Mouse (Mus musculus): ENCODE data around the gene Gm11214. TPM values are rescaled to one million over a fixed set of nuclear protein-coding genes. Genes with fewer than 3 reads are reported as not detected.

Gm11214 gene
- not detected in 2 replicates for polyA plus RNA-seq (2015; fragmentation: Nextera tagmentation; extraction: Ambion mirVana)

- Histone ChIP-seq H3K9me3 (ENCODE audit: low read length) (no peaks in the 10 kb centered on the region), H3K9ac (replicated peaks; ENCODE audit: low read depth) (no peak within 1 kb of the TSS), H3K4me1 (ENCODE audit: insufficient read depth, low read depth, low read length) (no peaks in the 10 kb centered on the region), H3K4me2 (replicated peaks; ENCODE audit: low read depth, low read length) (no peak within 1 kb of the TSS), H3K27me3 (replicated peaks; ENCODE audit: insufficient read depth, low read length) (no peaks in the 10 kb centered on the region), H3K4me3 (ENCODE audit: low read depth, low read length) (no peak within 1 kb of the TSS), H3K27ac (ENCODE audit: low read length) (no peak within 1 kb of the TSS), H3K36me3 (ENCODE audit: insufficient read depth, low read length) (no peaks in the 10 kb centered on the region)
- no peak for DNase-seq (ENCODE audit: low spot score)
- TF ChIP-seq EP300 (IDR thresholded peaks at IDR 0.05) (no peak), CTCF (IDR thresholded peaks at IDR 0.05) (no peak)
- WGBS, result 88% methylated on average over 6 of the region's 6 CpGs
- ATAC-seq, result no peak
Observed at GRCm38 (mm10) chr4:63663279-63663678, at the start of gene Gm11214. Gene Gm11214 (minus strand): TSS chr4:63663379.

- TF ChIP-seq EP300 (IDR thresholded peaks at IDR 0.05) (no peak), CTCF (IDR thresholded peaks at IDR 0.05) (no peak)
- Histone ChIP-seq H3K27ac (ENCODE audit: low read length) (no peak overlapping the region), H3K9me3 (ENCODE audit: low read length) (no peaks in the 10 kb centered on the region), H3K27me3 (replicated peaks; ENCODE audit: insufficient read depth, low read length) (no peaks in the 10 kb centered on the region), H3K4me3 (ENCODE audit: low read depth, low read length) (no peak overlapping the region), H3K4me2 (replicated peaks; ENCODE audit: low read depth, low read length) (no peak overlapping the region), H3K4me1 (ENCODE audit: insufficient read depth, low read depth, low read length) (no peaks in the 10 kb centered on the region), H3K9ac (replicated peaks; ENCODE audit: low read depth) (no peak overlapping the region), H3K36me3 (ENCODE audit: insufficient read depth, low read length) (no peaks in the 10 kb centered on the region)
- no peak for DNase-seq (ENCODE audit: low spot score)
- no peak for ATAC-seq
- 86% methylated on average over 5 of the region's 5 CpGs for WGBS
Observed at GRCm38 (mm10) chr4:63711886-63712285, 48.7 kb upstream of the Gm11214 start.

- 76% methylated on average over 8 of the region's 8 CpGs for WGBS
- no peak for ATAC-seq
- TF ChIP-seq CTCF (IDR thresholded peaks at IDR 0.05) (no peak), EP300 (IDR thresholded peaks at IDR 0.05) (no peak)
Observed at GRCm38 (mm10) chr4:63710431-63711220, 47.4 kb upstream of the Gm11214 start.

GRCm38 (mm10) chr4:63706279-63706971 lies 43.2 kb upstream of the Gm11214 start:
- Histone ChIP-seq H3K27me3 (replicated peaks; ENCODE audit: insufficient read depth, low read length) (no peaks in the 10 kb centered on the region), H3K9me3 (ENCODE audit: low read length) (no peaks in the 10 kb centered on the region), H3K4me1 (ENCODE audit: insufficient read depth, low read depth, low read length) (no peaks in the 10 kb centered on the region), H3K36me3 (ENCODE audit: insufficient read depth, low read length) (no peaks in the 10 kb centered on the region), H3K9ac (replicated peaks; ENCODE audit: low read depth) (no peak overlapping the region), H3K4me2 (replicated peaks; ENCODE audit: low read depth, low read length) (no peak overlapping the region), H3K4me3 (ENCODE audit: low read depth, low read length) (no peak overlapping the region), H3K27ac (ENCODE audit: low read length) (no peak overlapping the region)
- TF ChIP-seq CTCF (IDR thresholded peaks at IDR 0.05), result no peak
- TF ChIP-seq EP300 (IDR thresholded peaks at IDR 0.05), result no peak
- ATAC-seq, result no peak
- whole genome bisulfite sequencing, result 76% methylated on average over 1 of the region's 1 CpGs
- DNase-seq (ENCODE audit: low spot score), result no peak

More at GRCm38 (mm10) chr4:63710431-63711220, 47.4 kb upstream of the Gm11214 start:
- Histone ChIP-seq H3K4me1 (ENCODE audit: insufficient read depth, low read depth, low read length) (no peaks in the 10 kb centered on the region), H3K27me3 (replicated peaks; ENCODE audit: insufficient read depth, low read length) (no peaks in the 10 kb centered on the region), H3K4me3 (ENCODE audit: low read depth, low read length) (no peak overlapping the region), H3K9ac (replicated peaks; ENCODE audit: low read depth) (no peak overlapping the region), H3K36me3 (ENCODE audit: insufficient read depth, low read length) (no peaks in the 10 kb centered on the region), H3K27ac (ENCODE audit: low read length) (no peak overlapping the region), H3K9me3 (ENCODE audit: low read length) (no peaks in the 10 kb centered on the region), H3K4me2 (replicated peaks; ENCODE audit: low read depth, low read length) (no peak overlapping the region)
- no peak for DNase-seq (ENCODE audit: low spot score)

- Histone ChIP-seq H3K4me3 (ENCODE audit: low read depth, low read length) (no peak overlapping the region), H3K4me2 (replicated peaks; ENCODE audit: low read depth, low read length) (no peak overlapping the region), H3K4me1 (ENCODE audit: insufficient read depth, low read depth, low read length) (no peaks in the 10 kb centered on the region), H3K9ac (replicated peaks; ENCODE audit: low read depth) (no peak overlapping the region), H3K9me3 (ENCODE audit: low read length) (no peaks in the 10 kb centered on the region), H3K27ac (ENCODE audit: low read length) (no peak overlapping the region), H3K27me3 (replicated peaks; ENCODE audit: insufficient read depth, low read length) (no peaks in the 10 kb centered on the region), H3K36me3 (ENCODE audit: insufficient read depth, low read length) (no peaks in the 10 kb centered on the region)
- DNase-seq (ENCODE audit: low spot score), result no peak
- no peak for ATAC-seq
- TF ChIP-seq EP300 (IDR thresholded peaks at IDR 0.05) (no peak), CTCF (IDR thresholded peaks at IDR 0.05) (no peak)
- 67% methylated on average over 5 of the region's 5 CpGs for WGBS
Observed at GRCm38 (mm10) chr4:63704232-63704631, 41.1 kb upstream of the Gm11214 start.

GRCm38 (mm10) chr4:63703686-63704085 lies 40.5 kb upstream of the Gm11214 start:
- Histone ChIP-seq H3K27me3 (replicated peaks; ENCODE audit: insufficient read depth, low read length) (no peaks in the 10 kb centered on the region), H3K4me2 (replicated peaks; ENCODE audit: low read depth, low read length) (no peak overlapping the region), H3K27ac (ENCODE audit: low read length) (no peak overlapping the region), H3K9me3 (ENCODE audit: low read length) (no peaks in the 10 kb centered on the region), H3K36me3 (ENCODE audit: insufficient read depth, low read length) (no peaks in the 10 kb centered on the region), H3K9ac (replicated peaks; ENCODE audit: low read depth) (no peak overlapping the region), H3K4me3 (ENCODE audit: low read depth, low read length) (no peak overlapping the region), H3K4me1 (ENCODE audit: insufficient read depth, low read depth, low read length) (no peaks in the 10 kb centered on the region)
- WGBS, result 88% methylated on average over 2 of the region's 2 CpGs
- TF ChIP-seq EP300 (IDR thresholded peaks at IDR 0.05), result no peak
- no peak for TF ChIP-seq CTCF (IDR thresholded peaks at IDR 0.05)
- DNase-seq (ENCODE audit: low spot score) (no peak), ATAC-seq (no peak)

All from lung, postnatal 0 days (tissue).